Mouse (Mus musculus) WW6 (cell line): ENCODE measurements around the gene Il20rb.

ENCODE experiments used
- DNase-seq: peaks from one replicate; pipeline ENCODE4 v3.0.0-alpha.2; 2013; ENCODE audit warnings: low read depth, low spot score

Gene Il20rb

GRCm38 (mm10) chr9:100431355-100431754 lies 55.2 kb downstream of the Il20rb start:
- no peak for DNase-seq

- DNase-seq: no peak
Observed at GRCm38 (mm10) chr9:100430911-100431310, 55.7 kb downstream of the Il20rb start.

- DNase-seq: no peak
Observed at GRCm38 (mm10) chr9:100419644-100420043, 66.9 kb downstream of the Il20rb start.

- no peak for DNase-seq
Observed at GRCm38 (mm10) chr9:100419103-100419502, 67.5 kb downstream of the Il20rb start.

GRCm38 (mm10) chr9:100416756-100417155 lies 69.8 kb downstream of the Il20rb start:
- no peak for DNase-seq

DNA sequence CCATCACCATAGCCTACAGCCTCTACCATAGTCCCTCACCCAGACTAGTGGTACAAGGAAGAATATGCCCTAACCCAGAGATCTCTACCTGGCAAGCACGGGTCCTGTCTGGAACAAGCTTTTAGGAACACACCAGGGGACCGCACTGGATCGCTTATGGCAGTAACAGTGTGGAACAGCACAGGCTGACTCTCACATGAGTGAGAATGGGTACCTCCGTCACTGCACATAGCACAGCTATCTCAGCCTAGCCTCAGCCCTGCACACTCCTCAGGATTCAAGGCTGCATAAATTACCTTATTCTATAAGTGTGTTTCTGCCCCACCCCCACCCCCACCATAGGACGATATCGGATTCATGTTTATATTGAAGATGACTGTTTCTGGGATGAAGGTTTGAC lies 70.3 kb downstream of the Il20rb start:
- DNase-seq: no peak

DNA sequence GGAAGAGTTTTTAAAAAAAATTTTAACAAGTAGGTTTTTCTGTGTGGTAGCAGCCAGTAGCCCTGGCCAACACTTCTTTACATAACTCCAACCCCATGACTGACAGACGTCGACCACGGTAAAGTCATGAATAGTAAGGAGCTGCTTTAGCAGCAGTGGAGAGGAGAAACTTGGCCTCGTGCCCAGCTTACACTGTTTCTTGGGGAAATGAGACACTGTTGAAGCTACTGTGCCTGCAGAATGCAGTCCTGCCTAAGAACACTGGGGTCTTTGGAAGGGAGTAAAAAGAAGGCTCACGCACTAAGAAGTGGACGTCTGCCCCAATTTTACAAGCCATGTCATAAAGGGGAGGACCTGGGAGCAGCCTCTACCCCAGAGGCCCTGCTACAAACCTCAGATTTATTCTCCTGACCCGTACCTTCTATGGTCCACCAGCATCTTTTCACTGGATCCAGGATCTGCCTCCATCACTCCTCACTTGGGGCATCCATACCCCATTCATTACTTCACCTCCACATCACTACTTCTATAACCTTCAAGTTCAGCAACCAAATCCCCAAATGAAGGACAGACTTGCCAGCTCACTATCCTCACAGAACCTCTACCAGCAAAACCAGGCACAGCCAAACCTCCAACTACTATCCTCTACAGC lies 71.1 kb downstream of the Il20rb start:
- DNase-seq: no peak
